Mouse (Mus musculus): ENCODE measurements around the gene Drap1. TPM values are rescaled to one million over a fixed set of nuclear protein-coding genes. Genes with fewer than 3 reads are reported as not detected.

Drap1 gene
- total RNA-seq, 1 experiment, result 124 TPM

DNA sequence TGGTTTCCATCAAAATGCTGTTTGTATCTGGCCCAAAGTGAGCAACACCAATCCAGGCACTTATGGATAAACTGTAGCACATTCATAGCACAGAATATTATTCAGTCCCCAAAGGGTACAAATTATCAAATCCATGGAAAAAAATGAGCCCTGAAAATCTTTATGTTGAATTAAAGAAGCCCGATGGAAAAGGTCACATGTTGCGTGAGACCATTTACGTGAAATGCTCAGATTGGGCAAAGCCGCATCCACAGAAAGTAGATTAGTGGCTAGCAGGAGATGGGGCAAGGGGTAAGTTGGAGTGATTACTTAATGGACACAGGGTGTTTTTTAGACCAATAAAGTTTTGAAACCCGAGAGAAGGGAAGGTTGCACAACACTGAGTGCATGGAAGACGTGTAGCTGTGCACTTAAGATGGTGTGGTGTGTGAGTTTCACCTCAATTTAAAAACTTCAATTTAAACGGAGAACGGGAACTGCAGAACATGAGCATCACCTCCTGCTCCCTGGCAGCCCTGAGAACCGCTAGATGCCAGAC is 19.7 kb upstream of the Drap1 start:
- in situ Hi-C loops (cut with MboI; ENCODE audit: low sequenced_read_pairs in 2 of 2, unreplicated experiment in 2 of 2), result no loop called here
- H3K4me1 ChIP-seq (ENCODE audit: control insufficient read depth in 2 of 2, insufficient read depth in 2 of 2, low read length in 2 of 2, poor library complexity in 1 of 2), result peaks cover 0 to 3% of the 10 kb centered on the region in 2 experiments; a peak in 1 of 4 replicates
- no peak overlapping the region for H3K9ac ChIP-seq (ENCODE audit: insufficient read depth, low read depth, low read length, poor library complexity, severe bottlenecking)
- TF ChIP-seq HCFC1 (IDR thresholded peaks at IDR 0.05; ENCODE audit: borderline replicate concordance, insufficient read depth, low read length) (no peak), ZC3H11A (IDR thresholded peaks at IDR 0.05; ENCODE audit: borderline replicate concordance, low read depth, low read length) (no peak), ZNF384 (IDR thresholded peaks at IDR 0.05; ENCODE audit: low read depth, low read length) (no peak), MAFK (IDR thresholded peaks at IDR 0.05; ENCODE audit: insufficient read depth, low read depth, low read length) (no peak), CHD2 (IDR thresholded peaks at IDR 0.05; ENCODE audit: low read depth, low read length) (no peak)
- no peaks in the 10 kb centered on the region for H3K9me3 ChIP-seq (ENCODE audit: control insufficient read depth, insufficient read depth, low read depth, low read length)
- H3K4me3 ChIP-seq (ENCODE audit: insufficient read depth in 1 of 2, low read depth in 1 of 2, low read length in 2 of 2, poor library complexity in 1 of 2, severe bottlenecking in 1 of 2), result no peak overlapping the region
- no peaks in the 10 kb centered on the region for H3K36me3 ChIP-seq (ENCODE audit: control insufficient read depth, insufficient read depth, low read length, poor library complexity, severe bottlenecking)
- DNase-seq (ENCODE audit: low read depth, low spot score), result no peak
- no peak overlapping the region for H3K27ac ChIP-seq (ENCODE audit: insufficient read depth, low read depth, low read length, poor library complexity, severe bottlenecking)

DNA sequence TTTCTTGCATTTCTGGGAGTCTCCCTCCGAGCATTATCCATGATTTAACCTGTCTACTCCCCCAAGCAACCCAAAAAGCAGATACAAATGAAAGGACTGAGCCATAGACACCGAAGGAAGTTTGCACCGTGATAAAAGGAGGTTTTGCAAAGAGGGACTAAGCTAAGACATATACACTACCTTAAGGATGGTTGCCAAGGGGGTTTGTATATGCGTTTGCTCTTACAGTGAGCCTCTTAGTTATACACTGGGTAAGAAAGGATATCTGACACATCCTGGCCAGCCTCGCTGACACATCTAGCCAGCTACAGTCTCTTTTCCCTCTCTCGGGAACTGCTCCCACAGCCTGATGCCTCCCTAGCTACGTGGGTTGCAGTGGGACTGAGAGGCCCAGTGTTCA is 9.2 kb upstream of the Drap1 start:
- Histone ChIP-seq H3K9ac (ENCODE audit: insufficient read depth, low read depth, low read length, poor library complexity, severe bottlenecking) (no peak overlapping the region; the same call in 1 of the 2 replicates), H3K4me3 (ENCODE audit: insufficient read depth in 1 of 2, low read depth in 1 of 2, low read length in 2 of 2, poor library complexity in 1 of 2, severe bottlenecking in 1 of 2) (no peak overlapping the region; a peak in 1 of 4 replicates), H3K36me3 (ENCODE audit: control insufficient read depth, insufficient read depth, low read length, poor library complexity, severe bottlenecking) (no peaks in the 10 kb centered on the region)

DNA sequence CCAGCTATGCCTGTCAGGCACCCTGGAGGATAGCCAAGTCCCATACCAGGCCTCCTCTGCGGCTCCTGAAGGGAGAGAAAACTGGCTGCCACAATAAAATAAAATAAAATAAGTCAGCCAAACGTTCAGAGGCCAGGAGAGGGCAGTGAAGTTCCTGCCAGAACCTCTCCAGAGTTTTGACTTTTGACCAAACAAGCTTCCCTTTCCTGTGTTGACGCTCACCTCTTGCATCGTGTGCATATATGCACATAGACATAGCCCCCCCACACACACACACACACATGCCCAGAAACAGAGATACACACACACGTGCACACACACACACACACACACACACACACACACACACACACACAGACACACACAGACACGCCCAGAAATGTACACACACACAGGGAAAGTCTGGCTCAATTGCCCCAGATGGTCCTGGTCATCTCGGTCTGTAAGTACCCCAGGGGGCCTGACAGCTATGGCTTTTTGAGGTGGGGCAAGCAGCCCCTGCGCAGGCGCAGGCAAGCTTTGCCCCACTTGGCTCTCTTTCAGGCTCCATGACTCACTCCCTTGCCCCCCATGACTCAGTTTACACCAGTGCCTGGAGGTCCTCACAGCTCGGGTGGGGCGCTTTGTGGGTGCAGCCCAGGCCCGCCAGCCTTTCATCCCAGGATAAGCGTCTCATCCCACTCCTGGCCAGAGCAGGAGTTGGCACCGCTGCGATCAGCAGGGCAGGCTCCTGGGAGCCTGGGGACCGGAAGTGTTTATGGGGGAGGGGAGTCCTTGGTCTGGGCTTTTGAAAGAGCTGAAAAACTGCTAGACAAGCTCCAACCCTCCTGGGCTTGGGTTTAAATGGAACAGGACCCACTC is 8.4 kb upstream of the Drap1 start:
- in situ Hi-C loops (cut with MboI; ENCODE audit: low sequenced_read_pairs in 2 of 2, unreplicated experiment in 2 of 2), result no loop called here
- peak overlapping the region; percentile 55 for H3K9ac ChIP-seq (ENCODE audit: insufficient read depth, low read depth, low read length, poor library complexity, severe bottlenecking)
- TF ChIP-seq CHD2 (IDR thresholded peaks at IDR 0.05; ENCODE audit: low read depth, low read length) (no peak), MAFK (IDR thresholded peaks at IDR 0.05; ENCODE audit: insufficient read depth, low read depth, low read length) (no peak), ZC3H11A (IDR thresholded peaks at IDR 0.05; ENCODE audit: borderline replicate concordance, low read depth, low read length) (no peak), HCFC1 (IDR thresholded peaks at IDR 0.05; ENCODE audit: borderline replicate concordance, insufficient read depth, low read length) (no peak), ZNF384 (IDR thresholded peaks at IDR 0.05; ENCODE audit: low read depth, low read length) (no peak)
- DNase-seq (ENCODE audit: low read depth, low spot score), result no peak
- no peaks in the 10 kb centered on the region for H3K36me3 ChIP-seq (ENCODE audit: control insufficient read depth, insufficient read depth, low read length, poor library complexity, severe bottlenecking)
- H3K27ac ChIP-seq (ENCODE audit: insufficient read depth, low read depth, low read length, poor library complexity, severe bottlenecking), result no peak overlapping the region
- H3K4me1 ChIP-seq (ENCODE audit: control insufficient read depth in 2 of 2, insufficient read depth in 2 of 2, low read length in 2 of 2, poor library complexity in 1 of 2), result peaks cover 3 to 8% of the 10 kb centered on the region in 2 experiments; a peak in 3 of 4 replicates
- H3K4me3 ChIP-seq (ENCODE audit: insufficient read depth in 1 of 2, low read depth in 1 of 2, low read length in 2 of 2, poor library complexity in 1 of 2, severe bottlenecking in 1 of 2), result peak overlapping the region; percentile 44 to 53
- no peaks in the 10 kb centered on the region for H3K9me3 ChIP-seq (ENCODE audit: control insufficient read depth, insufficient read depth, low read depth, low read length)

More for the DNA sequence above, 9.2 kb upstream of the Drap1 start:
- Histone ChIP-seq H3K27ac (ENCODE audit: insufficient read depth, low read depth, low read length, poor library complexity, severe bottlenecking) (no peak overlapping the region), H3K4me1 (ENCODE audit: control insufficient read depth in 2 of 2, insufficient read depth in 2 of 2, low read length in 2 of 2, poor library complexity in 1 of 2) (peaks cover 3 to 8% of the 10 kb centered on the region in 2 experiments; a peak in 3 of 4 replicates), H3K9me3 (ENCODE audit: control insufficient read depth, insufficient read depth, low read depth, low read length) (no peaks in the 10 kb centered on the region)
- in situ Hi-C loops (cut with MboI; ENCODE audit: low sequenced_read_pairs in 2 of 2, unreplicated experiment in 2 of 2), result no loop called here
- TF ChIP-seq HCFC1 (IDR thresholded peaks at IDR 0.05; ENCODE audit: borderline replicate concordance, insufficient read depth, low read length) (no peak), MAFK (IDR thresholded peaks at IDR 0.05; ENCODE audit: insufficient read depth, low read depth, low read length) (no peak), ZNF384 (IDR thresholded peaks at IDR 0.05; ENCODE audit: low read depth, low read length) (no peak), ZC3H11A (IDR thresholded peaks at IDR 0.05; ENCODE audit: borderline replicate concordance, low read depth, low read length) (no peak), CHD2 (IDR thresholded peaks at IDR 0.05; ENCODE audit: low read depth, low read length) (no peak)
- no peak for DNase-seq (ENCODE audit: low read depth, low spot score)

DNA sequence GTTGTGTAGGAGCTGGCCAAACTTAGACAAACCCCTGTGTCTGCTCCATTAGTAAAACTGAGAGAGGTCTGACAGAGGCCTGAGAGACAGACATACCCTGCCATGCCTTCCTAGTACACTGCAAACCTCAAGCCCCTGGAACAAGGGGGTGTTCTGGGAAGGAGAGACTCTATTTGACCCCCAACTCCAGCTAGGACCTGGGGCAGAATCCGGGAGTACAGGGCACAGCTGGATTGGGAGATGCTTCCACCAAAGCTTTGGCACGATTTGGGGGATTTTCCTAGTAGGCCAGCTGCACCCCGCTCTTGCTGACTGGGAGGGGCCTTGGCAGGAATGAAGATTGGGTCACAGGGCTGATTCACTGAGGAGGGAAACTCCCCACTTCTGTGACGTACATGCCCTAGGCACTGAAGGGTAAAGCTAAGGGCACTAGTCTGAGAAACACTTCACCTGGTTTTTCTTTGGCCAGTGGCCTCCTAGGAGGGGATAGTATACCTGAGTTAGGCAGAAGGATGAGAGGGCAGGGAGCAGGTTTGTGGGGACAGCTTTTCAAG is 7.2 kb upstream of the Drap1 start:
- TF ChIP-seq HCFC1 (IDR thresholded peaks at IDR 0.05; ENCODE audit: borderline replicate concordance, insufficient read depth, low read length) (no peak), ZNF384 (IDR thresholded peaks at IDR 0.05; ENCODE audit: low read depth, low read length) (no peak), MAFK (IDR thresholded peaks at IDR 0.05; ENCODE audit: insufficient read depth, low read depth, low read length) (no peak), ZC3H11A (IDR thresholded peaks at IDR 0.05; ENCODE audit: borderline replicate concordance, low read depth, low read length) (no peak), CHD2 (IDR thresholded peaks at IDR 0.05; ENCODE audit: low read depth, low read length) (no peak)
- H3K36me3 ChIP-seq (ENCODE audit: control insufficient read depth, insufficient read depth, low read length, poor library complexity, severe bottlenecking), result 0 out of 2 replicates have a peak, but pooled peaks cover 3% of the 10 kb centered on the region
- in situ Hi-C loops (cut with MboI; ENCODE audit: low sequenced_read_pairs in 2 of 2, unreplicated experiment in 2 of 2), result no loop called here
- H3K9ac ChIP-seq (ENCODE audit: insufficient read depth, low read depth, low read length, poor library complexity, severe bottlenecking), result no peak overlapping the region
- no peak overlapping the region for H3K4me3 ChIP-seq (ENCODE audit: insufficient read depth in 1 of 2, low read depth in 1 of 2, low read length in 2 of 2, poor library complexity in 1 of 2, severe bottlenecking in 1 of 2)
- no peak for DNase-seq (ENCODE audit: low read depth, low spot score)
- H3K9me3 ChIP-seq (ENCODE audit: control insufficient read depth, insufficient read depth, low read depth, low read length), result no peaks in the 10 kb centered on the region
- peaks cover 3 to 6% of the 10 kb centered on the region in 2 experiments; a peak in 3 of 4 replicates for H3K4me1 ChIP-seq (ENCODE audit: control insufficient read depth in 2 of 2, insufficient read depth in 2 of 2, low read length in 2 of 2, poor library complexity in 1 of 2)
- no peak overlapping the region for H3K27ac ChIP-seq (ENCODE audit: insufficient read depth, low read depth, low read length, poor library complexity, severe bottlenecking)

All from ES-E14 (cell line).